Mouse (Mus musculus): Measurements from ENCODE around the gene Abtb2. TPM values are rescaled to one million over a fixed set of nuclear protein-coding genes. Genes with fewer than 3 reads are reported as not detected.

Gene Abtb2
- polyA plus RNA-seq, 1 experiment from 2014 or later = 0.14 TPM

- Histone ChIP-seq H3K4me3 (ENCODE audit: inconsistent target) (no peak overlapping the region), H3K27ac (no peak overlapping the region), H3K79me2 (ENCODE audit: inconsistent target) (no peaks in the 10 kb centered on the region), H3K36me3 (ENCODE audit: inconsistent target) (no peaks in the 10 kb centered on the region)
- WGBS (ENCODE audit: missing documents) = 62% methylated on average over 2 of the region's 2 CpGs
Observed at GRCm38 (mm10) chr2:103572354-103572753, 6.2 kb downstream of the Abtb2 start.

GRCm38 (mm10) chr2:103576371-103576770 lies 10.3 kb downstream of the Abtb2 start:
- 97% methylated on average over 3 of the region's 3 CpGs for WGBS (ENCODE audit: missing documents)
- Histone ChIP-seq H3K36me3 (ENCODE audit: inconsistent target) (no peaks in the 10 kb centered on the region), H3K79me2 (ENCODE audit: inconsistent target) (no peaks in the 10 kb centered on the region), H3K4me3 (ENCODE audit: inconsistent target) (no peak overlapping the region), H3K27ac (no peak overlapping the region)

- Histone ChIP-seq H3K4me3 (ENCODE audit: inconsistent target) (no peak overlapping the region), H3K79me2 (ENCODE audit: inconsistent target) (no peaks in the 10 kb centered on the region), H3K36me3 (ENCODE audit: inconsistent target) (no peaks in the 10 kb centered on the region), H3K27ac (no peak overlapping the region)
- WGBS (ENCODE audit: missing documents) = 91% methylated on average over 7 of the region's 7 CpGs
Observed at GRCm38 (mm10) chr2:103577752-103578662, 11.9 kb downstream of the Abtb2 start.

GRCm38 (mm10) chr2:103578663-103579213 lies 12.6 kb downstream of the Abtb2 start:
- H3K36me3 ChIP-seq (ENCODE audit: inconsistent target) = no peaks in the 10 kb centered on the region
- H3K79me2 ChIP-seq (ENCODE audit: inconsistent target) = no peaks in the 10 kb centered on the region
- no peak overlapping the region for H3K4me3 ChIP-seq (ENCODE audit: inconsistent target)
- WGBS (ENCODE audit: missing documents) = 52% methylated on average over 10 of the region's 10 CpGs
- H3K27ac ChIP-seq = no peak overlapping the region

- no peak overlapping the region for H3K4me3 ChIP-seq (ENCODE audit: inconsistent target)
- no peak overlapping the region for H3K27ac ChIP-seq
- WGBS (ENCODE audit: missing documents) = 98% methylated on average over 8 of the region's 8 CpGs
- no peaks in the 10 kb centered on the region for H3K79me2 ChIP-seq (ENCODE audit: inconsistent target)
- H3K36me3 ChIP-seq (ENCODE audit: inconsistent target) = no peaks in the 10 kb centered on the region
Observed at GRCm38 (mm10) chr2:103580756-103581155, 14.6 kb downstream of the Abtb2 start.

GRCm38 (mm10) chr2:103581369-103581897 lies 15.3 kb downstream of the Abtb2 start:
- WGBS (ENCODE audit: missing documents) = 86% methylated on average over 4 of the region's 7 CpGs
- Histone ChIP-seq H3K4me3 (ENCODE audit: inconsistent target) (no peak overlapping the region), H3K27ac (no peak overlapping the region), H3K79me2 (ENCODE audit: inconsistent target) (no peaks in the 10 kb centered on the region), H3K36me3 (ENCODE audit: inconsistent target) (no peaks in the 10 kb centered on the region)

- no peak overlapping the region for H3K4me3 ChIP-seq (ENCODE audit: inconsistent target)
- no peaks in the 10 kb centered on the region for H3K36me3 ChIP-seq (ENCODE audit: inconsistent target)
- WGBS (ENCODE audit: missing documents) = 17% methylated on average over 3 of the region's 3 CpGs
- no peaks in the 10 kb centered on the region for H3K79me2 ChIP-seq (ENCODE audit: inconsistent target)
- H3K27ac ChIP-seq = 0 out of 2 replicates have a peak overlapping the region, but pooled peaks have one; percentile 12
Observed at GRCm38 (mm10) chr2:103583316-103583715, 17.2 kb downstream of the Abtb2 start.

- Histone ChIP-seq H3K27ac (peak overlapping the region; percentile 21; the same call in 1 of the 2 replicates), H3K36me3 (ENCODE audit: inconsistent target) (no peaks in the 10 kb centered on the region), H3K79me2 (ENCODE audit: inconsistent target) (no peaks in the 10 kb centered on the region), H3K4me3 (ENCODE audit: inconsistent target) (no peak overlapping the region)
Observed at GRCm38 (mm10) chr2:103584093-103584492, 18.0 kb downstream of the Abtb2 start.

GRCm38 (mm10) chr2:103586423-103586822 lies 20.3 kb downstream of the Abtb2 start:
- Histone ChIP-seq H3K79me2 (ENCODE audit: inconsistent target) (no peaks in the 10 kb centered on the region), H3K4me3 (ENCODE audit: inconsistent target) (no peak overlapping the region), H3K27ac (no peak overlapping the region), H3K36me3 (ENCODE audit: inconsistent target) (no peaks in the 10 kb centered on the region)
- 94% methylated on average over 3 of the region's 3 CpGs for WGBS (ENCODE audit: missing documents)

GRCm38 (mm10) chr2:103588776-103589175 lies 22.7 kb downstream of the Abtb2 start:
- WGBS (ENCODE audit: missing documents) = 85% methylated on average over 5 of the region's 5 CpGs
- Histone ChIP-seq H3K79me2 (ENCODE audit: inconsistent target) (no peaks in the 10 kb centered on the region), H3K36me3 (ENCODE audit: inconsistent target) (no peaks in the 10 kb centered on the region), H3K4me3 (ENCODE audit: inconsistent target) (no peak overlapping the region), H3K27ac (no peak overlapping the region)

GRCm38 (mm10) chr2:103589400-103589799 lies 23.3 kb downstream of the Abtb2 start:
- H3K79me2 ChIP-seq (ENCODE audit: inconsistent target) = no peaks in the 10 kb centered on the region
- WGBS (ENCODE audit: missing documents) = 86% methylated on average over 4 of the region's 4 CpGs
- no peaks in the 10 kb centered on the region for H3K36me3 ChIP-seq (ENCODE audit: inconsistent target)
- H3K4me3 ChIP-seq (ENCODE audit: inconsistent target) = no peak overlapping the region
- H3K27ac ChIP-seq = no peak overlapping the region

GRCm38 (mm10) chr2:103590645-103591044 lies 24.5 kb downstream of the Abtb2 start:
- no peak overlapping the region for H3K27ac ChIP-seq
- WGBS (ENCODE audit: missing documents) = 90% methylated on average over 6 of the region's 7 CpGs
- no peaks in the 10 kb centered on the region for H3K79me2 ChIP-seq (ENCODE audit: inconsistent target)
- no peaks in the 10 kb centered on the region for H3K36me3 ChIP-seq (ENCODE audit: inconsistent target)
- no peak overlapping the region for H3K4me3 ChIP-seq (ENCODE audit: inconsistent target)

- 86% methylated on average over 9 of the region's 9 CpGs for WGBS (ENCODE audit: missing documents)
- no peaks in the 10 kb centered on the region for H3K36me3 ChIP-seq (ENCODE audit: inconsistent target)
- H3K79me2 ChIP-seq (ENCODE audit: inconsistent target) = no peaks in the 10 kb centered on the region
- H3K27ac ChIP-seq = no peak overlapping the region
- no peak overlapping the region for H3K4me3 ChIP-seq (ENCODE audit: inconsistent target)
Observed at GRCm38 (mm10) chr2:103591742-103592590, 25.9 kb downstream of the Abtb2 start.

GRCm38 (mm10) chr2:103592591-103592929 lies 26.4 kb downstream of the Abtb2 start:
- Histone ChIP-seq H3K27ac (no peak overlapping the region), H3K36me3 (ENCODE audit: inconsistent target) (no peaks in the 10 kb centered on the region), H3K4me3 (ENCODE audit: inconsistent target) (no peak overlapping the region), H3K79me2 (ENCODE audit: inconsistent target) (no peaks in the 10 kb centered on the region)
- WGBS (ENCODE audit: missing documents) = 88% methylated on average over 3 of the region's 3 CpGs
